In genomic region chr7:110097106-110097793, GRCm38 (mm10) we compare ENCODE assay signal across 15 mouse cellular contexts. TPM values are rescaled to one million over a fixed set of nuclear protein-coding genes. Genes with fewer than 3 reads are reported as not detected.
DNase-seq lines count a peak whose midpoint lies in the region; ATAC-seq and TF ChIP-seq lines count a peak whose summit lies in the region.
"Had no signal": no experiment of that assay in that cellular context is flagged by ENCODE, and none has a peak within 500 bp of the region (broad histone marks: within the 10 kb centered on the region; RNA-seq: fewer than 3 reads in every experiment).

No protein-coding gene starts in this region.

- no peaks in the 10 kb centered on the region for H3K27me3 ChIP-seq in heart, embryonic 12.5 days (replicated peaks)
- H3K27me3 ChIP-seq in kidney, embryonic 16.5 days (ENCODE audit: insufficient read depth, low read length) = no peaks in the 10 kb centered on the region
- no peaks in the 10 kb centered on the region for H3K27me3 ChIP-seq in liver, postnatal 0 days (ENCODE audit: insufficient read depth, low read length)
- H3K27me3 ChIP-seq in midbrain, embryonic 15.5 days (replicated peaks) = no peaks in the 10 kb centered on the region
- H3K27me3 ChIP-seq: forebrain, embryonic 13.5 days; hindbrain, embryonic 15.5 days; limb, embryonic 15.5 days had no signal

- peaks cover 7% of the 10 kb centered on the region for H3K4me1 ChIP-seq in heart, embryonic 12.5 days (replicated peaks)
- peaks cover 10% of the 10 kb centered on the region for H3K4me1 ChIP-seq in kidney, embryonic 16.5 days (ENCODE audit: insufficient read depth, low read length)
- peaks cover 7% of the 10 kb centered on the region; the same call in 1 of the 2 replicates for H3K4me1 ChIP-seq in liver, postnatal 0 days (ENCODE audit: insufficient read depth)
- no peaks in the 10 kb centered on the region for H3K4me1 ChIP-seq in midbrain, embryonic 15.5 days
- H3K4me1 ChIP-seq: forebrain, embryonic 13.5 days; hindbrain, embryonic 15.5 days; limb, embryonic 15.5 days had no signal

- TF ChIP-seq CTCF in liver, postnatal 0 days (IDR thresholded peaks at IDR 0.05; ENCODE audit: low read depth) = no peak

- no peak for TF ChIP-seq EP300 in liver, postnatal 0 days (IDR thresholded peaks at IDR 0.05; ENCODE audit: low read depth)

- peaks cover 42% of the 10 kb centered on the region for H3K36me3 ChIP-seq in heart, embryonic 12.5 days
- peaks cover 23% of the 10 kb centered on the region for H3K36me3 ChIP-seq in kidney, embryonic 16.5 days (ENCODE audit: insufficient read depth, low read length)
- H3K36me3 ChIP-seq in liver, postnatal 0 days (replicated peaks; ENCODE audit: insufficient read depth, low read length) = peaks cover 27% of the 10 kb centered on the region
- peaks cover 28% of the 10 kb centered on the region for H3K36me3 ChIP-seq in midbrain, embryonic 15.5 days (replicated peaks)

- intact Hi-C loops in heart, postnatal 10 days (cut with DNase I) = loop anchor here (5.0 kb wide), 1 partner anchor 65 kb away; no protein-coding TSS in a partner anchor

- no peak overlapping the region for H3K4me3 ChIP-seq in heart, embryonic 12.5 days
- H3K4me3 ChIP-seq in kidney, embryonic 16.5 days (ENCODE audit: low read length) = no peak overlapping the region
- H3K4me3 ChIP-seq in liver, postnatal 0 days (ENCODE audit: low read depth, low read length) = no peak overlapping the region
- H3K4me3 ChIP-seq in midbrain, embryonic 15.5 days = no peak overlapping the region
- H3K4me3 ChIP-seq: forebrain, embryonic 13.5 days; heart, adult 2 months; hindbrain, embryonic 15.5 days; limb, embryonic 15.5 days had no signal

- no peak for DNase-seq in heart, postnatal 10 days
- peak; percentile 67 for DNase-seq in ZHBTc4 (ENCODE audit: low read depth, low spot score)
- DNase-seq in liver, postnatal 0 days = no peak
- no peak for DNase-seq in right cerebral cortex, postnatal 14 days
- DNase-seq: adrenal gland, postnatal 36 days; cerebellum, adult 8-10 months; heart, adult 2 months; thymus, adult 2 months had no signal

- no peak overlapping the region for H3K27ac ChIP-seq in heart, embryonic 12.5 days (ENCODE audit: poor library complexity, severe bottlenecking)
- peak overlapping the region; percentile 69 for H3K27ac ChIP-seq in kidney, embryonic 16.5 days (ENCODE audit: low read length)
- H3K27ac ChIP-seq in liver, postnatal 0 days (ENCODE audit: low read depth) = peak overlapping the region; percentile 48; the same call in 1 of the 2 replicates
- H3K27ac ChIP-seq in midbrain, embryonic 15.5 days = no peak overlapping the region
- H3K27ac ChIP-seq: forebrain, embryonic 13.5 days; heart, adult 2 months; hindbrain, embryonic 15.5 days; limb, embryonic 15.5 days had no signal

- no peak overlapping the region for H3K4me2 ChIP-seq in heart, embryonic 12.5 days
- no peak overlapping the region for H3K4me2 ChIP-seq in kidney, embryonic 16.5 days (replicated peaks; ENCODE audit: low read depth, low read length)
- H3K4me2 ChIP-seq in liver, postnatal 0 days (ENCODE audit: low read depth, low read length) = 0 out of 2 replicates have a peak overlapping the region, but pooled peaks have one; percentile 6
- H3K4me2 ChIP-seq in midbrain, embryonic 15.5 days = no peak overlapping the region
- H3K4me2 ChIP-seq: forebrain, embryonic 13.5 days; hindbrain, embryonic 15.5 days; limb, embryonic 15.5 days had no signal

- 60% methylated on average over 7 of the region's 7 CpGs for WGBS in heart, embryonic 12.5 days
- WGBS in kidney, embryonic 16.5 days = 36% methylated on average over 7 of the region's 7 CpGs
- WGBS in liver, postnatal 0 days (ENCODE audit: insufficient replicate concordance) = 49% methylated on average over 7 of the region's 7 CpGs
- 75% methylated on average over 7 of the region's 7 CpGs for WGBS in midbrain, embryonic 15.5 days

- ATAC-seq in heart, embryonic 12.5 days (ENCODE audit: insufficient number of reproducible peaks, low FRiP score) = no peak
- peak; percentile 86 for ATAC-seq in kidney, embryonic 16.5 days (ENCODE audit: low FRiP score, low TSS enrichment)
- peak; percentile 40; the same call in 1 of the 2 replicates for ATAC-seq in liver, postnatal 0 days
- ATAC-seq in cerebellum, adult (ENCODE audit: insufficient number of reproducible peaks, low FRiP score, low TSS enrichment) = no peak
- no peak for ATAC-seq in midbrain, embryonic 15.5 days (replicated peaks)
- ATAC-seq: forebrain, embryonic 13.5 days had no signal

- H3K9me3 ChIP-seq in heart, embryonic 12.5 days (replicated peaks) = no peaks in the 10 kb centered on the region
- H3K9me3 ChIP-seq in kidney, embryonic 16.5 days (ENCODE audit: low read length) = no peaks in the 10 kb centered on the region
- no peaks in the 10 kb centered on the region for H3K9me3 ChIP-seq in liver, postnatal 0 days (ENCODE audit: low read length)
- no peaks in the 10 kb centered on the region for H3K9me3 ChIP-seq in midbrain, embryonic 15.5 days
- H3K9me3 ChIP-seq: forebrain, embryonic 13.5 days; hindbrain, embryonic 15.5 days; limb, embryonic 15.5 days had no signal

- 0 out of 2 replicates have a peak overlapping the region, but pooled peaks have one; percentile 8 for H3K9ac ChIP-seq in heart, embryonic 12.5 days
- no peak overlapping the region for H3K9ac ChIP-seq in kidney, embryonic 16.5 days (replicated peaks; ENCODE audit: low read length)
- H3K9ac ChIP-seq in liver, postnatal 0 days (replicated peaks) = no peak overlapping the region; the same call in 1 of the 2 replicates
- H3K9ac ChIP-seq in midbrain, embryonic 15.5 days = no peak overlapping the region
- H3K9ac ChIP-seq: forebrain, embryonic 13.5 days; hindbrain, embryonic 15.5 days; limb, embryonic 15.5 days had no signal

RNA-seq across cellular contexts. Expression of gene Wee1, which starts 24.6 kb away (rescaled TPM):
- polyA plus RNA-seq in heart, embryonic 12.5 days (2016; fragmentation: Nextera tagmentation; extraction: Ambion mirVana) = 38.1 and 38.6 TPM in 2 replicates
- total RNA-seq in heart, postnatal 10 days (2021) = 10 to 100 TPM; 20.5 to 30.7 TPM
- 20.6 TPM in 2 replicates for polyA plus RNA-seq in kidney, embryonic 16.5 days (2015; fragmentation: Nextera tagmentation; extraction: Ambion mirVana)
- polyA plus RNA-seq in liver, postnatal 0 days (2015; fragmentation: Nextera tagmentation; extraction: Ambion mirVana) = 4.5 and 5.3 TPM in 2 replicates
- polyA plus RNA-seq in midbrain, embryonic 15.5 days (2015; fragmentation: Nextera tagmentation; extraction: Ambion mirVana) = 5.1 and 5.8 TPM in 2 replicates

RNA-seq across cellular contexts. Expression of gene Zfp143, which starts 36.2 kb away (rescaled TPM):
- 16.0 and 17.1 TPM in 2 replicates for polyA plus RNA-seq in heart, embryonic 12.5 days (2016; fragmentation: Nextera tagmentation; extraction: Ambion mirVana)
- 10 to 100 TPM; 11.0 to 12.3 TPM for total RNA-seq in heart, postnatal 10 days (2021)
- 22.3 and 22.6 TPM in 2 replicates for polyA plus RNA-seq in kidney, embryonic 16.5 days (2015; fragmentation: Nextera tagmentation; extraction: Ambion mirVana)
- polyA plus RNA-seq in liver, postnatal 0 days (2015; fragmentation: Nextera tagmentation; extraction: Ambion mirVana) = 4.1 and 5.2 TPM in 2 replicates
- 16.2 and 16.7 TPM in 2 replicates for polyA plus RNA-seq in midbrain, embryonic 15.5 days (2015; fragmentation: Nextera tagmentation; extraction: Ambion mirVana)

Comparison
In these comparisons a context has a peak if more than half of its experiments do, and no peak if none do; other contexts are left out.
1. ATAC-seq: peak in kidney, embryonic 16.5 days (single experiment) and liver, postnatal 0 days (single experiment); none in heart, embryonic 12.5 days (single experiment), cerebellum, adult (single experiment) and midbrain, embryonic 15.5 days (single experiment).
2. H3K27ac ChIP-seq: peak in kidney, embryonic 16.5 days (single experiment) and liver, postnatal 0 days (single experiment); none in heart, embryonic 12.5 days (single experiment) and midbrain, embryonic 15.5 days (single experiment).